Mouse (Mus musculus) urinary bladder, postnatal 36 days (tissue): ENCODE data around the gene Bnc1.
A peak's percentile ranks its signal among the peaks of the same experiment; 100 is the strongest.

Source experiments
- DNase-seq, 2 experiments: peaks; one replicate each; pipeline ENCODE4 v3.0.0; 2022; ENCODE audit warnings: low spot score in 2 of 2, mixed read lengths in 1 of 2

Gene Bnc1

GRCm38 (mm10) chr7:81992131-81993061 lies at the start of gene Bnc1:
Bnc1 (minus strand) TSS chr7:81992292.
- peak; percentile 23 for DNase-seq

- DNase-seq, result no peak
Measured at GRCm38 (mm10) chr7:82033347-82033746, 41.3 kb upstream of the Bnc1 start.

GRCm38 (mm10) chr7:82029666-82030065 lies 37.6 kb upstream of the Bnc1 start:
- DNase-seq, result no peak

DNA sequence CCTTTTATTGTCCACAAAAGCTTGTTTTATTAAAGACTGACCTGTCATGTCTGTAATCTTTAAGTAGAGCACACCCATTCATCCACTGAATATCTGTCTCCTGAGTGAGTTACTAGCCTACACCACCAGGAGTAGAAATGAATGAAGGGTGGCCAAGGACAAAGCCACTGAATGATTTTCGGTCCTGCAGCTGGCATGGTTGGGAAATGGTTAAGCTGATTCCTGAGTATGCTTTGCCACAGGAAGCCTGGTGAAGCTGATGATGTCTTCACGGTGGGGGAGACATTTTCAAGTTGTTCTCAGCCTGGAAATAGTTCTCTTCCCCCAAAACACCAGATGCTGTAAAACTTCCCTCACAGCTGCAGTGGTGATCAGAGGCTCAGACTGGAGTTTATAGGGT lies 33.7 kb upstream of the Bnc1 start:
- no peak for DNase-seq

DNA sequence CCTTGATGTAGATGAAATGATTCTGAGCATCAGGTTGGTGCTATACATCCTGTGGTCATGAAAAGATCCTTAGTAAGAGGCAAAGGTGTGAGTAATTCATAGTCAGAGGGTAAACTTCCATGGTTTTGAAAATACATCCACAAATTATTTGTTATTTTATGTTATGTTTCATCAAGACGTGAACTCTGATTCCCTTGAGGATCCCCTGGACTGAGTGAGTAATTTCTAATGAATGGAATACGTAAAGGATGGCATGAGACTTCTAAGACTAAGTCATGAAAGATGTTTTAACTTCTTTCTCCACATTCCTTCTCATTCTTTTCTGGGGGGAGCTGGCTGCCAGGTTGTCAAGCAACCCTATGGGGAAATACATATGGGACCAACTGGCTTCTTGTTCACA lies 31.6 kb upstream of the Bnc1 start:
- DNase-seq, result no peak

GRCm38 (mm10) chr7:82022404-82022803 lies 30.3 kb upstream of the Bnc1 start:
- DNase-seq, result no peak

- no peak for DNase-seq
Measured at GRCm38 (mm10) chr7:82018031-82018430, 25.9 kb upstream of the Bnc1 start.

- peak in 1 of 2 experiments; percentile 11 for DNase-seq
Measured at GRCm38 (mm10) chr7:82016751-82017710, 24.9 kb upstream of the Bnc1 start.

GRCm38 (mm10) chr7:82012472-82012871 lies 20.4 kb upstream of the Bnc1 start:
- DNase-seq, result no peak

- DNase-seq, result no peak
Measured at GRCm38 (mm10) chr7:82011534-82012401, 19.7 kb upstream of the Bnc1 start.

DNA sequence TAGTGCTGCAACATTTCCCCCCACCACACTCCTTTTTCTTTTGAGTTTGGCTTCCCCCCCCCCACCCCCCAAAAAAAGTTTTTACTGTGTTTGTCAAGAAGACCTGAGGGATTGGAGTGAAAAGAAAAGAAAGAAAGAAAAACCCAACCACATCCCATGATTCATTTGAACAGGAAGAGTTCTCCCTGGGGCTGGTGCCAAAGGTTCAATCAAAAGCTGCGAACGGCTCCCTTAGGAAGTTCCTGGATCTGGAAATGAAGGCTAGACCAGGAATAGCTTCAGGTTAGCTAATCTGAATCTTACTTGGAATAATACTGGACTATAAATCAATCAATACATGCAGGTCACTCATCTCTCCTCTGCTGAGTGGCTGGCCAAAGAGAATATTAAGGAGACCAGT lies 15.1 kb upstream of the Bnc1 start:
- DNase-seq, result no peak

- no peak for DNase-seq
Measured at GRCm38 (mm10) chr7:82004228-82004627, 12.1 kb upstream of the Bnc1 start.

DNA sequence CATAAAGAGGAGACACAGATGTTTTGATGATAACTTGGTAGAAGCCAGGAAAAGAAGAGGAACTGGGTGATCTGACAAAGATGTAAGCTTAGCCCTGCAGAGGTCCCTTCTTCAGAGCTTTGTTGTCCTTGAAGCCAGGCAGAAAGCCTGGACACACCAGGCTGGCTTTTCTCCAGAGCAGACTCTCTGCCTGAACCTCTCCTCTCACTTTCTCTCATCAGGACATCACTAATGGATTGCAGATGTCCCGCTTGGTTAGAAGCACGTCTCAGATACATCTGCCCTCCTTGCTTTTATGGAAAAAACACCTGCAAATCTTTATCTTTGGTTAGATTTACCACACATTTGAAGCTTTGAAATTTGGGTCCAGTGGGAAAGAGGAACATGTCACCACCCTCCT lies 7.7 kb upstream of the Bnc1 start:
- DNase-seq, result no peak

DNA sequence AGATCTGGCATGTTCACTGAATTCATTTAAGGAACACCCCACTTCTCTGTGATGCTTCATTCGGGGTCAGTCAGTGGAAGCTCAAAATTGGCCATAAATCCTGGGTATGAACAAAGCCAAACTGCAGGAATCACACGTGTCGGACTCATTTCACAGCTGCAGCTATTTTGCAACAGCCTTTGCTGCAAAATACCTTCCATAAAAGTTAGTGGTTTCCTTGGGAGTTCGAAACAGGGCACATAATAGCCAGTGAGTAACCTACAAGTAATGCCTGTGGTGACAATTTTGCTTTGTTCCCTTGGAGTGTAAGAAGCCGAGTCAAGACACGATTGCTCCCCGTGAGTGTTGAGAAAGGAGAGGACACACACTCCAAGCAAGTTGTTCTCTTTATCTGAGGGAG lies 7.3 kb upstream of the Bnc1 start:
- no peak for DNase-seq

GRCm38 (mm10) chr7:81995975-81996374 lies 3.9 kb upstream of the Bnc1 start:
- DNase-seq, result peak; percentile 50 to 63

GRCm38 (mm10) chr7:81995126-81995525 lies 3.0 kb upstream of the Bnc1 start:
- no peak for DNase-seq

DNA sequence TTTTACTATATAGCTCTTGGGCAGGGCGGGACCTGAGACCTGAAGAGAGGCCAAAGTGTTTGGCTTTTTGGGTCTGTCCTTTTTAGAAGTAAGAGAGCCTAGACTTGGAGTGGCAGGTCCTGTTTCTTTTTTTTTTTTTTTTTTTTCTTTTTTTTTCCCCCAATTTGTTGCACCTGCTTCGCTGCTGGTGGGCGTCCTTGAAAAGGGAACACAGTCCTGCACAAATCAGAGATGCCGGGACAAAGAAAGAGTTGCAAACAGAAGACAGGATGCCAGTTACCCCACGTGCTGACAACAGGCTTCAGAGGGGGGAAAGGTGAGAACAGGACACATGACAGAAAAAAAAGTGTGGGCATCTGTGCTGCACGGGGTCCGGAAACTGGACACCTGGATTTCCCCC lies 1.0 kb upstream of the Bnc1 start:
- no peak for DNase-seq

GRCm38 (mm10) chr7:81991611-81992061 lies 456 bp downstream of the Bnc1 start:
- DNase-seq, result no peak

DNA sequence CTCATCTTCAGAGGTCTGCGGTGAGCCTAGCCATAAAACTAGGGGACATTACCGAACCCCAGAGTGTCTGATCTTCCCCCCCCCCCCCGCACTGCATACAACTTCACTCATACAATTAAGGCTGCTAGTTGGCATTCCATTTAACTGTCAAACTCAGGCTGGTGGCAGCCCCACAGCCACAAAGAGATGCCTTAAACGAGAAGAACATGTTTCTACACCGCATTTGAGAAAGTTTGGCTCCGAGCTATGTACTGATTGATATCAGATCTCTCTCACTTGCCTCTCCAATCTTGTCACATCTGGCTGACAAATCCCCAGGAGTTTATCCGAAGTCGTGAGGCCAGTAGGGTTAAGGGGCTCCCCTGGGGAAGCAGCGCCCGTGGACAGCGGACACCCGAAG lies 976 bp downstream of the Bnc1 start:
- DNase-seq, result no peak

GRCm38 (mm10) chr7:81983651-81984050 lies 8.4 kb downstream of the Bnc1 start:
- DNase-seq, result no peak

- DNase-seq, result no peak
Measured at GRCm38 (mm10) chr7:81978304-81978703, 13.8 kb downstream of the Bnc1 start.
